Mouse (Mus musculus): ENCODE measurements at regions not wholly inside any gene's neighbourhood (a gene's known extent, or its start where the extent isn't known, plus 50 kb on each side); places are given as distances from the start of the nearest gene placed in this dataset.

DNA sequence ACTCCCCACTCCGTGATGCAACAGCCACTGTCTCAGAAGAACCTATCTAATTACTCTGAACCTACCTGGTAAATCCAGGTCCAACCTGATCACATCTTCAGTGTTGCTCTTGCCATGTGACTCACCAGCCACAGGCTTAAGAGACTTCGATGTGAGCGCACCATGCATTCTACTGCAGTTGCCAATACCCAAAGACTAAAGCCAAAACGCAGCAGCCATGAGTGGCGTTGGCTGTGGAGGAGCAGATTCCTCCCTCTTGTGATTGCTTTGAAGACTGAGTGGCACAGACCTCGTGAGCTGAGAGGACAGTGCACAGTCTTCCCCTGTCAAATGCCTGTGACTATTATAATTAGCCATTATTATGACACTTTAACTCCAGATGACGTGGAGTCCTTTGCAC lies 58.6 kb upstream of the Serbp1 start:
- Histone ChIP-seq H3K36me3 (ENCODE audit: control insufficient read depth, insufficient read depth) (no peaks in the 10 kb centered on the region), H3K4me2 (ENCODE audit: low read depth) (no peak overlapping the region), H3K27me3 (ENCODE audit: control insufficient read depth, insufficient read depth, insufficient read length) (peaks cover 24% of the 10 kb centered on the region), H3K79me2 (ENCODE audit: control insufficient read depth, insufficient read depth) (no peaks in the 10 kb centered on the region), H3ac (ENCODE audit: control insufficient read depth, insufficient read length) (no peak overlapping the region), H3K4me3 (no peak overlapping the region)
- TF ChIP-seq USF1 (IDR thresholded peaks at IDR 0.05; ENCODE audit: low read depth): no peak
- no peak for TF ChIP-seq POLR2A (IDR thresholded peaks at IDR 0.05; ENCODE audit: insufficient read length, low read depth)
- TF ChIP-seq POLR2AphosphoS2 (IDR thresholded peaks at IDR 0.05; ENCODE audit: insufficient read length, low read depth): no peak
- TF ChIP-seq TCF3 (IDR thresholded peaks at IDR 0.05; ENCODE audit: insufficient read length, low read depth): no peak
- no peak for TF ChIP-seq MYOG (IDR thresholded peaks at IDR 0.05; ENCODE audit: control insufficient read depth in 1 of 3, insufficient read depth in 1 of 3, insufficient read length in 2 of 3, low read depth in 2 of 3)
- no peak for TF ChIP-seq SRF (IDR thresholded peaks at IDR 0.05; ENCODE audit: control insufficient read depth, insufficient read length, low read depth)
- no peak for TF ChIP-seq MAX (IDR thresholded peaks at IDR 0.05; ENCODE audit: low read depth)
- TF ChIP-seq TCF12 (IDR thresholded peaks at IDR 0.05; ENCODE audit: insufficient read depth, poor library complexity, severe bottlenecking): no peak
- no peak for TF ChIP-seq E2F4 (IDR thresholded peaks at IDR 0.05; ENCODE audit: insufficient read depth)
- no peak for TF ChIP-seq MYOD1 (IDR thresholded peaks at IDR 0.05; ENCODE audit: control insufficient read depth in 1 of 3, insufficient read length in 2 of 3, low read depth in 2 of 3)
- no peak for TF ChIP-seq CEBPB (IDR thresholded peaks at IDR 0.05; ENCODE audit: insufficient read depth, poor library complexity, severe bottlenecking)
- no peak for TF ChIP-seq REST (IDR thresholded peaks at IDR 0.05; ENCODE audit: insufficient read depth, insufficient read length)

DNA sequence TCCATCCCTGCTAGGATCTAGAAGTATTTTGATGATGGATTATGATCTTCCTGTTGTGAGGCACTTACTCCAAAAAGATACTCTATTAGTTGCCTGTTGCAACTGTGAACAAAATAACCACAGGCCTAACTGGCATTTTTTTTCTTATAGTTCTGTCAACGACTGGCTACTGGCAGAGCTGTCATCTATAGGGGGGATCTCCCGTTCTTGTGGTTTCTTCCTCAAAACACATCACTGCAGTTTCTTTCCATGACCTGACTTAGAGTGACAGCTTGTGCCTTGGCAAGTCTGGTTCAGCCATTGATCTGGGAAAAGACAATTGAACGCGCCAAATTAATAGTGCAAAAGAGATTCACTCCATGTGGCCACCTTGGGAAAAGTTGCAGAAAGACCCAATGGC lies 59.4 kb upstream of the Serbp1 start:
- H3K4me2 ChIP-seq (ENCODE audit: low read depth): no peak overlapping the region

DNA sequence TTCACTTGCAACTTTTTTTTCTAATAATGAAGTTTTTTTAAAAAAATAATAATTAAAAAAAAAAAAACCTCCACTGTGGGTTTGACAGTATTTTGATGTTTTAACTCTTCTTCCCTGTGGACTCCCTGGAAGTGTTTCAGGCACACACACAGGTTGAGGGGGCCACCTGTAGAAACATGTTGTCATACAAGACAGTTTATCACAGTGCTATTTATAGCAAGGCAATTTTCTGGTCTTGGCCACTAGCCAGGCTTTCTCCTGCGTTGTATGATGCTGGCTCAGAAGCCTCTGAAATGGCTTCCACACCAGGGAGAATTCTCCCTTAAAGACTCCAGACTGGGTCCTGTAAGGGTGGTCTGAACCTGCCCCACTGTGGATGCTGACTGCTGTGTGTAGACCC lies 59.9 kb upstream of the Serbp1 start:
- TF ChIP-seq MYOG (IDR thresholded peaks at IDR 0.05; ENCODE audit: control insufficient read depth in 1 of 3, insufficient read depth in 1 of 3, insufficient read length in 2 of 3, low read depth in 2 of 3): no peak
- no peak for TF ChIP-seq SRF (IDR thresholded peaks at IDR 0.05; ENCODE audit: control insufficient read depth, insufficient read length, low read depth)
- no peak for TF ChIP-seq POLR2AphosphoS2 (IDR thresholded peaks at IDR 0.05; ENCODE audit: insufficient read length, low read depth)
- TF ChIP-seq REST (IDR thresholded peaks at IDR 0.05; ENCODE audit: insufficient read depth, insufficient read length): no peak
- no peak for TF ChIP-seq POLR2A (IDR thresholded peaks at IDR 0.05; ENCODE audit: insufficient read length, low read depth)
- TF ChIP-seq CEBPB (IDR thresholded peaks at IDR 0.05; ENCODE audit: insufficient read depth, poor library complexity, severe bottlenecking): no peak
- TF ChIP-seq TCF3 (IDR thresholded peaks at IDR 0.05; ENCODE audit: insufficient read length, low read depth): no peak
- H3ac ChIP-seq (ENCODE audit: control insufficient read depth, insufficient read length): no peak overlapping the region
- H3K4me3 ChIP-seq: no peak overlapping the region
- no peak overlapping the region for H3K4me2 ChIP-seq (ENCODE audit: low read depth)
- no peaks in the 10 kb centered on the region for H3K36me3 ChIP-seq (ENCODE audit: control insufficient read depth, insufficient read depth)
- H3K27me3 ChIP-seq (ENCODE audit: control insufficient read depth, insufficient read depth, insufficient read length): peaks cover 17% of the 10 kb centered on the region
- H3K79me2 ChIP-seq (ENCODE audit: control insufficient read depth, insufficient read depth): no peaks in the 10 kb centered on the region

More for the DNA sequence above, 59.4 kb upstream of the Serbp1 start:
- TF ChIP-seq CEBPB (IDR thresholded peaks at IDR 0.05; ENCODE audit: insufficient read depth, poor library complexity, severe bottlenecking): no peak
- TF ChIP-seq REST (IDR thresholded peaks at IDR 0.05; ENCODE audit: insufficient read depth, insufficient read length): no peak
- no peak for TF ChIP-seq POLR2A (IDR thresholded peaks at IDR 0.05; ENCODE audit: insufficient read length, low read depth)
- TF ChIP-seq MYOG (IDR thresholded peaks at IDR 0.05; ENCODE audit: control insufficient read depth in 1 of 3, insufficient read depth in 1 of 3, insufficient read length in 2 of 3, low read depth in 2 of 3): no peak
- no peak for TF ChIP-seq TCF12 (IDR thresholded peaks at IDR 0.05; ENCODE audit: insufficient read depth, poor library complexity, severe bottlenecking)
- TF ChIP-seq TCF3 (IDR thresholded peaks at IDR 0.05; ENCODE audit: insufficient read length, low read depth): no peak
- no peak for TF ChIP-seq MAX (IDR thresholded peaks at IDR 0.05; ENCODE audit: low read depth)
- no peak for TF ChIP-seq MYOD1 (IDR thresholded peaks at IDR 0.05; ENCODE audit: control insufficient read depth in 1 of 3, insufficient read length in 2 of 3, low read depth in 2 of 3)
- TF ChIP-seq E2F4 (IDR thresholded peaks at IDR 0.05; ENCODE audit: insufficient read depth): no peak
- no peak for TF ChIP-seq POLR2AphosphoS2 (IDR thresholded peaks at IDR 0.05; ENCODE audit: insufficient read length, low read depth)
- TF ChIP-seq SRF (IDR thresholded peaks at IDR 0.05; ENCODE audit: control insufficient read depth, insufficient read length, low read depth): no peak
- no peak for TF ChIP-seq USF1 (IDR thresholded peaks at IDR 0.05; ENCODE audit: low read depth)
- H3K36me3 ChIP-seq (ENCODE audit: control insufficient read depth, insufficient read depth): no peaks in the 10 kb centered on the region
- no peak overlapping the region for H3ac ChIP-seq (ENCODE audit: control insufficient read depth, insufficient read length)
- peaks cover 21% of the 10 kb centered on the region for H3K27me3 ChIP-seq (ENCODE audit: control insufficient read depth, insufficient read depth, insufficient read length)
- no peak overlapping the region for H3K4me3 ChIP-seq
- no peaks in the 10 kb centered on the region for H3K79me2 ChIP-seq (ENCODE audit: control insufficient read depth, insufficient read depth)

DNA sequence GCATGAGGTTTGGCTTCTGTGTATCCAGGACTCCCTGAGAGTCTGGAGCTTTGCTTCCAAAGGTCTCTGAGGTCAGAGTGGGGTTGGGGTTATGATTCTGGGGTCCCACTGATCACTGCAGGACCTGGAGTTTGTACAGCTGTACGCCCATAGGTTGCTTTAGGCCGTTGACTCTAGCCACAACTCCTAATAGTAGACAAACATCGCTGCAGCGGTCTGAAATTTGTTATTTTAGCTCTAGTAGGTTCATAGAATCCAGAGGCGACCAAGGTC lies 67.4 kb upstream of the Serbp1 start:
- Histone ChIP-seq H3K4me2 (ENCODE audit: low read depth) (peak overlapping the region; percentile 60), H3K4me3 (no peak overlapping the region), H3K79me2 (ENCODE audit: control insufficient read depth, insufficient read depth) (no peaks in the 10 kb centered on the region), H3K36me3 (ENCODE audit: control insufficient read depth, insufficient read depth) (no peaks in the 10 kb centered on the region), H3K27me3 (ENCODE audit: control insufficient read depth, insufficient read depth, insufficient read length) (no peaks in the 10 kb centered on the region), H3ac (ENCODE audit: control insufficient read depth, insufficient read length) (no peak overlapping the region)
- TF ChIP-seq CEBPB (IDR thresholded peaks at IDR 0.05; ENCODE audit: insufficient read depth, poor library complexity, severe bottlenecking) (no peak), TCF3 (IDR thresholded peaks at IDR 0.05; ENCODE audit: insufficient read length, low read depth) (no peak), MYOD1 (IDR thresholded peaks at IDR 0.05; ENCODE audit: control insufficient read depth in 1 of 3, insufficient read length in 2 of 3, low read depth in 2 of 3) (no peak), SRF (IDR thresholded peaks at IDR 0.05; ENCODE audit: control insufficient read depth, insufficient read length, low read depth) (no peak), POLR2A (IDR thresholded peaks at IDR 0.05; ENCODE audit: insufficient read length, low read depth) (no peak)

DNA sequence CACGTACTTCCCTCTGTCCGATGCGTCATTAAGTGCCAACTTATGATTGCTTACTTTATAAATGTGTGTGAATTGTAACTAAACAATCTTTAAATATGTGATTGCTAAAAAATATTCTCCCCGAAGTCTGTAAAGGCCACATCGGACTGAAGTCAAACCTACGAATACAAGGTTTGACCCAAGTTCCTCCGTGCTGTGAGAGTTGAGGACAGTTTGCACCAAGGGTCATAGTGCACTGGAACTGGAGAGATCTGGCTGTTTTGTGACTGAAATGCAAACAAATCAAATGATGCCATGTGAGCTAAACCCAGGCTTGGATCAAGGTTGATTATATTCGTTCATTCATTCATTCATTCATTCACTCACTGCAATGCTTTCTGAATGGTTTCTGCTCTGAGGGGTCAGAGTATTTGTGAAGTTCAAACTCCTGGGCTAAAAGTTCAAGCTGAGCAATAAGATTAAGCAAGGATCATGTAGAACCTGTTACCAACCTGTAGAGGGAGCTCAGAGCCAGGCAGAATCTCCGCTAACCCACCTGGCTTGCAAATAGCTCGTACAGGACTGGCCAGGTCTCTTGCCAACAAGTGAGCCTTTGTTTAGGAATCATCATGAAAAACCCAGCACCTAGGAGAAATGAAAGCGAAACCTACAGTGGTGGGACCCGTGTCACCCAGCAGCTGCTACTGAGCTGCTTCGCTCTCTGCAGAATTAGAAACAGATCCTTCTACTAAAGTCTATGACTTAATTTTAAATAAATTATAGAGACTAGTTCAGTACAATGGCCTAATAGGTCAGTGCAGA lies 67.9 kb upstream of the Serbp1 start:
- H3K4me2 ChIP-seq (ENCODE audit: low read depth): peak overlapping the region; percentile 60
- H3K79me2 ChIP-seq (ENCODE audit: control insufficient read depth, insufficient read depth): no peaks in the 10 kb centered on the region
- TF ChIP-seq POLR2A (IDR thresholded peaks at IDR 0.05; ENCODE audit: insufficient read length, low read depth): no peak
- TF ChIP-seq TCF12 (IDR thresholded peaks at IDR 0.05; ENCODE audit: insufficient read depth, poor library complexity, severe bottlenecking): no peak
- no peak for TF ChIP-seq TCF3 (IDR thresholded peaks at IDR 0.05; ENCODE audit: insufficient read length, low read depth)
- no peak for TF ChIP-seq MYOG (IDR thresholded peaks at IDR 0.05; ENCODE audit: control insufficient read depth in 1 of 3, insufficient read depth in 1 of 3, insufficient read length in 2 of 3, low read depth in 2 of 3)
- no peak for TF ChIP-seq SRF (IDR thresholded peaks at IDR 0.05; ENCODE audit: control insufficient read depth, insufficient read length, low read depth)
- no peak for TF ChIP-seq MYOD1 (IDR thresholded peaks at IDR 0.05; ENCODE audit: control insufficient read depth in 1 of 3, insufficient read length in 2 of 3, low read depth in 2 of 3)
- no peak for TF ChIP-seq POLR2AphosphoS2 (IDR thresholded peaks at IDR 0.05; ENCODE audit: insufficient read length, low read depth)
- no peak for TF ChIP-seq MAX (IDR thresholded peaks at IDR 0.05; ENCODE audit: low read depth)
- no peak for TF ChIP-seq CEBPB (IDR thresholded peaks at IDR 0.05; ENCODE audit: insufficient read depth, poor library complexity, severe bottlenecking)
- no peak for TF ChIP-seq USF1 (IDR thresholded peaks at IDR 0.05; ENCODE audit: low read depth)
- TF ChIP-seq E2F4 (IDR thresholded peaks at IDR 0.05; ENCODE audit: insufficient read depth): no peak
- TF ChIP-seq REST (IDR thresholded peaks at IDR 0.05; ENCODE audit: insufficient read depth, insufficient read length): no peak
- no peaks in the 10 kb centered on the region for H3K27me3 ChIP-seq (ENCODE audit: control insufficient read depth, insufficient read depth, insufficient read length)
- no peaks in the 10 kb centered on the region for H3K36me3 ChIP-seq (ENCODE audit: control insufficient read depth, insufficient read depth)
- no peak overlapping the region for H3ac ChIP-seq (ENCODE audit: control insufficient read depth, insufficient read length)
- no peak overlapping the region for H3K4me3 ChIP-seq
